Mouse (Mus musculus) spleen, adult 2 months (tissue): ENCODE measurements around the gene Tnp2.

Experiments used
- CTCF ChIP-seq: fragments of 200-500 bp; IDR thresholded peaks from 2 replicates; pipeline ENCODE4 v1.5.1; 2011; ENCODE audit warnings: mild to moderate bottlenecking, inconsistent platforms; ENCODE audit not compliant: insufficient read depth, insufficient read length, insufficient replicate concordance; ENCODE audit errors: extremely low read depth
- POLR2A ChIP-seq: fragments of 200-500 bp; IDR thresholded peaks from 2 replicates; pipeline ENCODE4 v1.6.1; 2011; ENCODE audit warnings: low read depth, low read length, inconsistent platforms

- TF ChIP-seq CTCF (no peak), POLR2A (no peak)
Observed at GRCm38 (mm10) chr16:10783451-10783850, 5.0 kb downstream of the Tnp2 start.
